Mouse (Mus musculus) heart, postnatal 0 days (tissue): Measurements from ENCODE around the gene Grik5.

Experiments
- CTCF ChIP-seq: IDR thresholded peaks from 2 replicates; pipeline ENCODE4 v1.5.1; 2016; ENCODE audit warnings: antibody characterized with exemption, control low read depth, low read depth
- EP300 ChIP-seq: IDR thresholded peaks from 2 replicates; pipeline ENCODE4 v1.6.1; 2016; ENCODE audit warnings: antibody characterized with exemption, low read depth

DNA sequence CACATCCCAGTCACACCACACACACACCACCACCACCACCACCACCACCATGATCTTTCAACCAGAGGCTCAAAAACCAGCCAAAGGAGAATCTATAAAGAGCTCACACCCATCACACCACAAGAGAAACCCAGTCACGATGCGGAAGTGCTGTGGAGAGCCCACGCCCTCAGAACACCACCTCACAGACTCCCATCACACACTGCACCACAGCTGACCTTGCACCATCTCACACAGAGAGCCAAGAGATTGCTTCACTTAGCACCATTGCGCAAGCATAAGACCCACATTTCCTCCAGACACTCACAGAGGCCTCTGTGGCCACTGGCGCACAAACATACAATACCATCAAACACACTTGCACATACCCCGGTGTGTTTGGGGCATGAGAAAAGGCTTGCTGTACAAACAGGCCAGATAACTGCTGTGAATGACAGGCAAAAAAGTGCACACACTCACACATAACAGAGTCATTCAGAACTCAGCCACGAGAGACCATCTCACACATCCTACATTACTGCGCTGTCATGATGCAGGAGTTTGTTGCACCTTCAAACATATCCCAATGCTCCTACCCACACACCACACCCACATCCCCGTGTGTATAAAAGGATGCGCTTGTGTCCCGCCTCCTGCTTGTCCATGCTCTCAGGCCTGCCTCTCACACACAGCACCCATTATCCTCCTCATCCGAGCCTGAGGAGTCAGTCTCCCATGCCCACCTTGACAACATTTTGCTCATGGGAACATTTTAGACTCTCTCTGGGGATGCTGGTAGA, 65.4 kb downstream of the Grik5 start:
- TF ChIP-seq CTCF (no peak), EP300 (no peak)
